Mouse (Mus musculus) liver, embryonic 14.5 days (tissue): Measurements from ENCODE around the gene Phactr1. TPM values are rescaled to one million over a fixed set of nuclear protein-coding genes. Genes with fewer than 3 reads are reported as not detected.

ENCODE experiments used
- ATAC-seq: fragments of 200-750 bp; cut with Nextera tagmentation; 2 replicates; pipeline ENCODE4 v1.8.0; 2017; ENCODE audit warnings: moderate number of reproducible peaks, mild to moderate bottlenecking, moderate library complexity; ENCODE audit not compliant: insufficient read depth
- DNase-seq, 3 experiments: peaks; one replicate each; pipeline ENCODE4 v3.0.0-alpha.2; 2012 to 2013; ENCODE audit warnings: low read depth in 3 of 3, low spot score in 3 of 3
- H3K27ac ChIP-seq: fragments of 300-500 bp; sonication (generic); 2 replicates; pipeline ENCODE4 v1.5.1; 2014; ENCODE audit warnings: moderate library complexity, mild to moderate bottlenecking, control low read depth, inconsistent platforms
- H3K27me3 ChIP-seq: fragments of 300-500 bp; sonication (generic); 2 replicates; pipeline ENCODE4 v1.6.1; 2014; ENCODE audit warnings: mild to moderate bottlenecking, low read length, moderate library complexity; ENCODE audit not compliant: control insufficient read depth, insufficient read depth
- H3K36me3 ChIP-seq: fragments of 300-500 bp; sonication (generic); replicated peaks from 2 replicates; pipeline ENCODE4 v1.6.1; 2014; ENCODE audit warnings: low read depth; ENCODE audit not compliant: control insufficient read depth, insufficient read depth
- H3K4me1 ChIP-seq, 2 experiments: fragments of 200-500 bp in 1 of 2; fragments of 300-500 bp in 1 of 2; sonication (generic) in 1 of 2; replicated peaks; 2 replicates each; pipeline ENCODE4 v1.6.1; 2012 to 2014; ENCODE audit warnings: antibody characterized with exemption in 1 of 2, inconsistent platforms in 1 of 2, low read length in 1 of 2; ENCODE audit not compliant: control insufficient read depth in 2 of 2, insufficient read depth in 2 of 2
- H3K4me2 ChIP-seq: fragments of 300-500 bp; sonication (generic); 2 replicates; pipeline ENCODE4 v1.6.1; 2014; ENCODE audit warnings: low read depth, mild to moderate bottlenecking, control low read depth, moderate library complexity
- H3K4me3 ChIP-seq, 2 experiments: fragments of 200-500 bp in 1 of 2; fragments of 300-500 bp in 1 of 2; sonication (generic) in 1 of 2; 2 replicates each; pipeline ENCODE4 v1.5.1; 2012 to 2014; ENCODE audit warnings: low read depth in 2 of 2, low read length in 2 of 2, mild to moderate bottlenecking in 2 of 2, control low read depth in 1 of 2, inconsistent platforms in 1 of 2, moderate library complexity in 1 of 2; ENCODE audit not compliant: insufficient read depth in 1 of 2
- H3K9ac ChIP-seq: fragments of 300-500 bp; sonication (generic); replicated peaks from 2 replicates; pipeline ENCODE4 v1.6.1; 2014; ENCODE audit warnings: mild to moderate bottlenecking, control low read depth, moderate library complexity
- H3K9me3 ChIP-seq: fragments of 300-500 bp; sonication (generic); 2 replicates; pipeline ENCODE4 v1.6.1; 2016; ENCODE audit warnings: low read length, mixed read lengths; ENCODE audit not compliant: control insufficient read depth
- CTCF ChIP-seq: IDR thresholded peaks from 2 replicates; pipeline ENCODE4 v1.5.1; 2016; ENCODE audit warnings: antibody characterized with exemption, low read depth, control low read depth
- EP300 ChIP-seq: IDR thresholded peaks from 2 replicates; pipeline ENCODE4 v1.6.1; 2016; ENCODE audit warnings: antibody characterized with exemption, low read depth
- WGBS: fragments of 180-500 bp; shearing (Covaris S2); extraction: QIAGEN DNeasy Blood & Tissue Kit; methylation state at CpG from one replicate; pipeline ENCODE4 v1.1.7; 2014; ENCODE audit not compliant: insufficient replicate concordance; 5-methylcytosine and 5-hydroxymethylcytosine counted together
- polyA plus RNA-seq, 2 experiments: library from polyadenylated mRNA; depleted of rRNA in 1 of 2; stranded (reverse) in 1 of 2; unstranded in 1 of 2; fragments of >200 nt; fragmentation: Nextera tagmentation in 1 of 2; extraction: Ambion mirVana in 1 of 2; gene quantifications; 2 replicates each; pipeline versions ENCODE4 v1.2.1 to v1.2.3; 2012 to 2014

Phactr1 gene
- polyA plus RNA-seq, 2 experiments: 0.15 to 0.21 TPM

- 58% methylated on average over 3 of the region's 3 CpGs for WGBS
- no peak overlapping the region for H3K9ac ChIP-seq
- H3K27ac ChIP-seq: no peak overlapping the region
- no peaks in the 10 kb centered on the region for H3K4me1 ChIP-seq
- H3K9me3 ChIP-seq: no peaks in the 10 kb centered on the region
- ATAC-seq (no peak), DNase-seq (peak in 2 of 3 experiments; percentile 2 to 5)
- no peaks in the 10 kb centered on the region for H3K27me3 ChIP-seq
- H3K4me2 ChIP-seq: no peak overlapping the region
- no peak overlapping the region for H3K4me3 ChIP-seq
- no peak for TF ChIP-seq EP300
- TF ChIP-seq CTCF: no peak
- H3K36me3 ChIP-seq: no peaks in the 10 kb centered on the region
These were observed 43.6 kb downstream of the Phactr1 start for GRCm38 (mm10) chr13:42724011-42724410.

- WGBS: 39% methylated on average over 7 of the region's 7 CpGs
- Histone ChIP-seq H3K4me3 (no peak overlapping the region), H3K27ac (no peak overlapping the region), H3K9me3 (no peaks in the 10 kb centered on the region), H3K27me3 (no peaks in the 10 kb centered on the region), H3K36me3 (no peaks in the 10 kb centered on the region), H3K9ac (no peak overlapping the region), H3K4me1 (no peaks in the 10 kb centered on the region), H3K4me2 (no peak overlapping the region)
- no peak for TF ChIP-seq CTCF
- no peak for TF ChIP-seq EP300
- DNase-seq (no peak), ATAC-seq (no peak)
These were observed 45.3 kb downstream of the Phactr1 start for GRCm38 (mm10) chr13:42725709-42726231.

GRCm38 (mm10) chr13:42737486-42737885 is 57.1 kb downstream of the Phactr1 start:
- Histone ChIP-seq H3K27me3 (no peaks in the 10 kb centered on the region), H3K4me2 (no peak overlapping the region), H3K4me3 (no peak overlapping the region), H3K4me1 (no peaks in the 10 kb centered on the region), H3K9me3 (no peaks in the 10 kb centered on the region), H3K27ac (no peak overlapping the region), H3K9ac (no peak overlapping the region), H3K36me3 (no peaks in the 10 kb centered on the region)
- 75% methylated on average over 5 of the region's 5 CpGs for WGBS
- no peak for ATAC-seq
- DNase-seq: no peak
- no peak for TF ChIP-seq CTCF
- no peak for TF ChIP-seq EP300

GRCm38 (mm10) chr13:42738152-42738551 is 57.7 kb downstream of the Phactr1 start:
- 68% methylated on average over 5 of the region's 5 CpGs for WGBS
- ATAC-seq: no peak

GRCm38 (mm10) chr13:42742226-42742625 is 61.8 kb downstream of the Phactr1 start:
- DNase-seq (no peak), ATAC-seq (no peak)
- H3K27ac ChIP-seq: no peak overlapping the region
- no peak overlapping the region for H3K9ac ChIP-seq
- no peaks in the 10 kb centered on the region for H3K36me3 ChIP-seq
- H3K9me3 ChIP-seq: no peaks in the 10 kb centered on the region
- H3K27me3 ChIP-seq: no peaks in the 10 kb centered on the region
- H3K4me2 ChIP-seq: no peak overlapping the region
- TF ChIP-seq EP300: no peak
- no peak for TF ChIP-seq CTCF
- no peaks in the 10 kb centered on the region for H3K4me1 ChIP-seq
- H3K4me3 ChIP-seq: no peak overlapping the region

More at GRCm38 (mm10) chr13:42738152-42738551, 57.7 kb downstream of the Phactr1 start:
- TF ChIP-seq EP300 (no peak), CTCF (no peak)
- Histone ChIP-seq H3K27me3 (no peaks in the 10 kb centered on the region), H3K4me2 (no peak overlapping the region), H3K4me1 (no peaks in the 10 kb centered on the region), H3K36me3 (no peaks in the 10 kb centered on the region), H3K27ac (no peak overlapping the region), H3K4me3 (no peak overlapping the region), H3K9ac (no peak overlapping the region), H3K9me3 (no peaks in the 10 kb centered on the region)
- no peak for DNase-seq
